Mouse (Mus musculus) E14TG2a.4 (cell line): ENCODE measurements around the gene Olfr160.

Experiments used
- CTCF ChIP-seq: conservative IDR thresholded peaks from 2 replicates; pipeline ENCODE4 v1.5.1; 2014; ENCODE audit warnings: low read length
- NANOG ChIP-seq: IDR thresholded peaks from 2 replicates; pipeline ENCODE4 v1.6.1; 2014; ENCODE audit warnings: borderline replicate concordance, low read length, mixed read lengths
- POU5F1 ChIP-seq: IDR thresholded peaks from 2 replicates; pipeline ENCODE4 v1.6.1; 2014; ENCODE audit warnings: low read length, borderline replicate concordance

- no peak for TF ChIP-seq CTCF
- no peak for TF ChIP-seq NANOG
- no peak for TF ChIP-seq POU5F1
Observed at GRCm38 (mm10) chr9:37734310-37734709, 18.3 kb upstream of the Olfr160 start.
